Mouse (Mus musculus): ENCODE data around the gene Nudt2. TPM values are rescaled to one million over a fixed set of nuclear protein-coding genes. Genes with fewer than 3 reads are reported as not detected.

Nudt2 gene
- polyA plus RNA-seq, 1 experiment from 2014 or later: 63.5 TPM

DNA sequence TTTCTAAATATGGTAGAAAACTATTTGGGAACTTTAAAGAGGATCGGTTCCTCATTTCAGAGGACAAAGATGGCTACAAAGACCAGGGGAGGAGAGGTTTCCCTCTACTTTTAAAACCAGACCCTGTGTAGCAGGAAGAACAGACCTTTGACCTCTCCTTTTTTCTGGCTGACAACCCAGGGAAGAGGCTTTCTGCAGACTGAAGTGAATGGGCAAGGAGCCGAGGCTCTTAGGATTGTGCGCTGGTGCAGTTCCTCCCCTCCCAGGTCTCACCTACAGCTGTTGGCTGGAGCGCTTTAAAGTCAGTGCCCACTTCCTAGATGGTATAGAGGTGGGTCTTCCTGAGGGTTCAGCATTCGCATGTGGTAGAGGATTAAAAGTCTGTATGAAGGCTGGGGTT is 32.1 kb downstream of the Nudt2 start:
- WGBS: 38% methylated on average over 5 of the region's 5 CpGs
- H3K27me3 ChIP-seq: peaks cover 82% of the 10 kb centered on the region
- H3K36me3 ChIP-seq: 0 out of 2 replicates have a peak, but pooled peaks cover 3% of the 10 kb centered on the region
- H3K4me1 ChIP-seq: peaks cover 27% of the 10 kb centered on the region
- H3K4me2 ChIP-seq (replicated peaks): 0 out of 2 replicates have a peak overlapping the region, but pooled peaks have one; percentile 57
- no peak overlapping the region for H3K27ac ChIP-seq (replicated peaks)
- no peak overlapping the region for H3K4me3 ChIP-seq
- no peak for ATAC-seq (ENCODE audit: low FRiP score, low read depth)
- H3K9me3 ChIP-seq: no peaks in the 10 kb centered on the region
- H3K9ac ChIP-seq (replicated peaks): no peak overlapping the region

DNA sequence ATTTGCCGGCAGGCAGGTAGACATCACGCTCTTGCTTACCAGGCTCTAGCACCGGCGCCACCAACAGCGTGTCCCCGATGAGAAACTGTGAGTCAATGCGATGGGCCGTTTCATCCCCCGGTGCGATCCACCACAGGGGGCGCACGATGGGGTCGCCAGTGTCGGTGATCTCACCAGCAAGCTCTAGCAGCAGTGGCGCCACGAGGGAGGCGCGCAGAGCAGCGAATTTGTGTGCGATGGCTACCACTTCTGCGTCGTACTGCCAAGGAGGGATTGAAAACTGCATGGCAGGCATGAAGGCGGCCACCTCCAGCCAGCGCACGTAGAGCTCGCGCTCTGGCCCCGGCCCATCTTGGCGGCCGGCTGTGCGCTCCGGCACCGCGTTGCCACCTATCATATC is 32.6 kb downstream of the Nudt2 start:
- Histone ChIP-seq H3K27ac (replicated peaks) (no peak overlapping the region), H3K36me3 (0 out of 2 replicates have a peak, but pooled peaks cover 3% of the 10 kb centered on the region), H3K27me3 (peaks cover 85% of the 10 kb centered on the region), H3K9me3 (no peaks in the 10 kb centered on the region), H3K4me2 (replicated peaks) (peak overlapping the region; percentile 57), H3K4me1 (peaks cover 33% of the 10 kb centered on the region), H3K4me3 (peak overlapping the region; percentile 37), H3K9ac (replicated peaks) (peak overlapping the region; percentile 34; the same call in 1 of the 2 replicates)
- WGBS: 3% methylated on average over 34 of the region's 34 CpGs
- ATAC-seq (ENCODE audit: low FRiP score, low read depth): peak; percentile 14; the same call in 1 of the 2 replicates

- ATAC-seq (ENCODE audit: low FRiP score, low read depth): no peak; the same call in 1 of the 2 replicates
- 7% methylated on average over 72 of the region's 72 CpGs for WGBS
- Histone ChIP-seq H3K27ac (replicated peaks) (no peak overlapping the region), H3K36me3 (0 out of 2 replicates have a peak, but pooled peaks cover 3% of the 10 kb centered on the region), H3K4me3 (peak overlapping the region; percentile 37), H3K27me3 (peaks cover 85% of the 10 kb centered on the region), H3K4me1 (peaks cover 35% of the 10 kb centered on the region), H3K9me3 (no peaks in the 10 kb centered on the region), H3K4me2 (replicated peaks) (peak overlapping the region; percentile 57), H3K9ac (replicated peaks) (no peak overlapping the region)
Measured at GRCm38 (mm10) chr4:41497995-41498845, 33.3 kb downstream of the Nudt2 start.

DNA sequence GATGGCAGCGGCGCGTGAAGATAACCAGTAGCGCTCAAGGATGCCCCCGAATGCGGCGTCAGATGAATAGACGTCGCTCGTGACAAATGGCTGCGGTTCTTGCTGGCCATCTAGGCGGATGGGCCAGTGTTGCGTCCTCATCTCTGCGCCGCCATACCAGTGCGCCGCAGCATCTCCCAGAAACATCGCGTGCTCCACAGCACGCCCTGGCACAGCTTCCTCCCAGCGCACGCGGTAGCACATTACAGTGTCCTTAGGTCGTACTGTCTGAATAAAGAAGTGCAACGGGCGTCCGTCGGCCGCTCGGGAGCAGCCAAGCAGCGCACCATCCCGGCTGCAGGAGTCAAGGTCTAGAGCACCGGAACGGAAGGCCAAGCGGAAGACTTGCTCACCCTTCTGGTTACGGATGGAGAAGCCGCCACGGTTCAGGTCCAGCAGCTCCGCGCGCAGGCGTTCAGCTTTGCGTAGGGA is 34.0 kb downstream of the Nudt2 start:
- Histone ChIP-seq H3K9ac (replicated peaks) (peak overlapping the region; percentile 24; the same call in 1 of the 2 replicates), H3K36me3 (no peaks in the 10 kb centered on the region), H3K4me3 (peak overlapping the region; percentile 37), H3K9me3 (no peaks in the 10 kb centered on the region), H3K27me3 (peaks cover 81% of the 10 kb centered on the region), H3K4me1 (peaks cover 35% of the 10 kb centered on the region), H3K4me2 (replicated peaks) (peak overlapping the region; percentile 57), H3K27ac (replicated peaks) (no peak overlapping the region)
- no peak for ATAC-seq (ENCODE audit: low FRiP score, low read depth)
- 3% methylated on average over 43 of the region's 43 CpGs for WGBS

- H3K27me3 ChIP-seq: peaks cover 77% of the 10 kb centered on the region
- no peak for ATAC-seq (ENCODE audit: low FRiP score, low read depth)
- H3K4me1 ChIP-seq: peaks cover 35% of the 10 kb centered on the region
- H3K36me3 ChIP-seq: no peaks in the 10 kb centered on the region
- no peaks in the 10 kb centered on the region for H3K9me3 ChIP-seq
- H3K27ac ChIP-seq (replicated peaks): no peak overlapping the region
- peak overlapping the region; percentile 24; the same call in 1 of the 2 replicates for H3K9ac ChIP-seq (replicated peaks)
- no peak overlapping the region for H3K4me2 ChIP-seq (replicated peaks)
- 58% methylated on average over 8 of the region's 8 CpGs for WGBS
- no peak overlapping the region for H3K4me3 ChIP-seq
Measured at GRCm38 (mm10) chr4:41499619-41500018, 34.7 kb downstream of the Nudt2 start.

- no peak overlapping the region for H3K4me2 ChIP-seq (replicated peaks)
- H3K9ac ChIP-seq (replicated peaks): no peak overlapping the region
- no peaks in the 10 kb centered on the region for H3K9me3 ChIP-seq
- H3K36me3 ChIP-seq: no peaks in the 10 kb centered on the region
- H3K27me3 ChIP-seq: peaks cover 70% of the 10 kb centered on the region
- no peak for ATAC-seq (ENCODE audit: low FRiP score, low read depth)
- H3K27ac ChIP-seq (replicated peaks): no peak overlapping the region
- 74% methylated on average over 4 of the region's 4 CpGs for WGBS
- H3K4me1 ChIP-seq: peaks cover 35% of the 10 kb centered on the region
- no peak overlapping the region for H3K4me3 ChIP-seq
Measured at GRCm38 (mm10) chr4:41500787-41501186, 35.8 kb downstream of the Nudt2 start.

GRCm38 (mm10) chr4:41502171-41502940 is 37.4 kb downstream of the Nudt2 start:
- Histone ChIP-seq H3K9me3 (no peaks in the 10 kb centered on the region), H3K27me3 (peaks cover 55% of the 10 kb centered on the region), H3K4me1 (peaks cover 46% of the 10 kb centered on the region), H3K4me3 (peak overlapping the region; percentile 43), H3K27ac (replicated peaks) (peak overlapping the region; percentile 50; the same call in 1 of the 2 replicates), H3K36me3 (no peaks in the 10 kb centered on the region), H3K4me2 (replicated peaks) (peak overlapping the region; percentile 63), H3K9ac (replicated peaks) (peak overlapping the region; percentile 59)
- ATAC-seq (ENCODE audit: low FRiP score, low read depth): peak; percentile 17
- 9% methylated on average over 20 of the region's 20 CpGs for WGBS

GRCm38 (mm10) chr4:41502986-41503412 is 38.0 kb downstream of the Nudt2 start, which contains the start of gene AI464131:
TSS of gene AI464131 (minus strand) at chr4:41503076.
- Histone ChIP-seq H3K27ac (replicated peaks) (peak within 1 kb of the TSS; percentile 50; the same call in 1 of the 2 replicates), H3K9me3 (no peaks in the 10 kb centered on the region), H3K4me2 (replicated peaks) (peak within 1 kb of the TSS; percentile 63), H3K4me1 (peaks cover 46% of the 10 kb centered on the region), H3K9ac (replicated peaks) (peak within 1 kb of the TSS; percentile 59), H3K27me3 (peaks cover 50% of the 10 kb centered on the region), H3K36me3 (no peaks in the 10 kb centered on the region), H3K4me3 (peak within 1 kb of the TSS; percentile 43)
- peak; percentile 93 for ATAC-seq (ENCODE audit: low FRiP score, low read depth)
- WGBS: 0% methylated on average over 18 of the region's 18 CpGs

DNA sequence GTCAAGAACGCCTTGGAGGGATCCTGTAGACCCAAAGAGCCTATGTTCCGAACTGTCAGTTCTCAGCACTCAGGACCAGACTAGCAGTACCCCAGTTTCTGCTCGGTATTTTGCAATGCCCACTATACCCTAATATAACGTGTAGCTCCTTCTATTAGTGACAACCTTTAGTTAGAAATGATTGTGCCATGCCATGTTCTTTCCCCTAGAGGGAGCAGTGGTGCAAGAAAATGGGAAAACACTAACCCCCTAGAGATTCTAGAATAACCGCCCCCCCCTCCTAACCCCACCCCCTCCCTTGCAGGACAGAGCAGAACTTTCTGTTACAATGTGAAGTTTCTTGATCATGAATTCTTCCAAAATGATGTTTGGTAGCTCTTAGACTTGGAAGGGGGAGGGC is 39.4 kb downstream of the Nudt2 start:
- Histone ChIP-seq H3K4me1 (peaks cover 34% of the 10 kb centered on the region), H3K4me2 (replicated peaks) (no peak overlapping the region), H3K9me3 (no peaks in the 10 kb centered on the region), H3K4me3 (no peak overlapping the region), H3K27ac (replicated peaks) (no peak overlapping the region), H3K9ac (replicated peaks) (no peak overlapping the region), H3K27me3 (peaks cover 49% of the 10 kb centered on the region), H3K36me3 (no peaks in the 10 kb centered on the region)
- no peak for ATAC-seq (ENCODE audit: low FRiP score, low read depth)
- WGBS: 71% methylated on average over 5 of the region's 5 CpGs

- Histone ChIP-seq H3K9me3 (no peaks in the 10 kb centered on the region), H3K9ac (replicated peaks) (no peak overlapping the region), H3K4me1 (peaks cover 33% of the 10 kb centered on the region), H3K27ac (replicated peaks) (no peak overlapping the region), H3K36me3 (no peaks in the 10 kb centered on the region), H3K4me2 (replicated peaks) (no peak overlapping the region), H3K27me3 (peaks cover 48% of the 10 kb centered on the region), H3K4me3 (no peak overlapping the region)
- WGBS: 52% methylated on average over 11 of the region's 11 CpGs
- ATAC-seq (ENCODE audit: low FRiP score, low read depth): no peak
Measured at GRCm38 (mm10) chr4:41505131-41505551, 40.2 kb downstream of the Nudt2 start.

DNA sequence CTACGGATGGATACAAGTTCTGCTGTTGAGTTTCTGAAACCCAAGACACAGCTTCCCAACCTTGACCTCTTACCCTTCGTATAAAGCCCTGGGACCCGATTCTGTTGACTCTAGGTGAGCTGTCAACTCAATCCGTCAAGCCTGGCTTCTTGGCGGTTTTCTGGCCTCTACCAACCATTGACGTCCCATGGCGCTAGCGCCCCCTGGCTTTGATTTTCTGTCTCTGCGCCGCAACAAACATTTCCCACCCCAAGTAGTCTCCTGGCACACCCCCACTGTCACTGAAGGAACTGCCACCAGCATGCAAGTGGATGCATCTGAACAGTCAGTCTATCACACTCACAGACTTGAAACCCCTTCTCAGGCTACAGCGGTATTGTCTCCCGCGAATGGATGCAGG is 41.2 kb downstream of the Nudt2 start:
- 0 out of 2 replicates have a peak overlapping the region, but pooled peaks have one; percentile 53 for H3K4me3 ChIP-seq
- 6% methylated on average over 13 of the region's 13 CpGs for WGBS
- peaks cover 33% of the 10 kb centered on the region for H3K4me1 ChIP-seq
- peak overlapping the region; percentile 54 for H3K27ac ChIP-seq (replicated peaks)
- H3K4me2 ChIP-seq (replicated peaks): peak overlapping the region; percentile 81
- H3K9ac ChIP-seq (replicated peaks): peak overlapping the region; percentile 72; the same call in 1 of the 2 replicates
- no peak for ATAC-seq (ENCODE audit: low FRiP score, low read depth)
- peaks cover 40% of the 10 kb centered on the region for H3K27me3 ChIP-seq
- H3K36me3 ChIP-seq: no peaks in the 10 kb centered on the region
- no peaks in the 10 kb centered on the region for H3K9me3 ChIP-seq
